Mouse (Mus musculus): ENCODE measurements around the gene Gtf2h4. TPM values are rescaled to one million over a fixed set of nuclear protein-coding genes. Genes with fewer than 3 reads are reported as not detected.

Gtf2h4 gene
- polyA plus RNA-seq, 1 experiment: 40.6 TPM

- no peak for TF ChIP-seq MAX (IDR thresholded peaks at IDR 0.05)
- TF ChIP-seq CTCF (IDR thresholded peaks at IDR 0.05; ENCODE audit: control insufficient read depth, insufficient read depth, insufficient read length): no peak
- no peak for TF ChIP-seq CEBPB (IDR thresholded peaks at IDR 0.05; ENCODE audit: low read depth)
- no peak for TF ChIP-seq USF1 (IDR thresholded peaks at IDR 0.05; ENCODE audit: low read depth)
- TF ChIP-seq MYOG (IDR thresholded peaks at IDR 0.05; ENCODE audit: control insufficient read depth, extremely low read depth, insufficient read length): no peak
- no peak for TF ChIP-seq MYOD1 (IDR thresholded peaks at IDR 0.05; ENCODE audit: control insufficient read depth, insufficient read length, low read depth)
- no peak for TF ChIP-seq FOSL1 (IDR thresholded peaks at IDR 0.05; ENCODE audit: insufficient read depth, low read length, poor library complexity, severe bottlenecking)
- Histone ChIP-seq H3K36me3 (ENCODE audit: control insufficient read depth, insufficient read depth) (no peaks in the 10 kb centered on the region), H3K4me3 (ENCODE audit: insufficient read depth, poor library complexity, severe bottlenecking) (no peak overlapping the region), H3K79me2 (ENCODE audit: control insufficient read depth, insufficient read depth) (no peaks in the 10 kb centered on the region), H3ac (ENCODE audit: control insufficient read depth, insufficient read length, low read depth) (no peak overlapping the region), H3K27me3 (ENCODE audit: control insufficient read depth, insufficient read depth, insufficient read length) (peaks cover 9% of the 10 kb centered on the region), H3K79me3 (ENCODE audit: low read depth) (no peaks in the 10 kb centered on the region)
Measured at GRCm38 (mm10) chr17:35638475-35639190, 34.9 kb downstream of the Gtf2h4 start.

DNA sequence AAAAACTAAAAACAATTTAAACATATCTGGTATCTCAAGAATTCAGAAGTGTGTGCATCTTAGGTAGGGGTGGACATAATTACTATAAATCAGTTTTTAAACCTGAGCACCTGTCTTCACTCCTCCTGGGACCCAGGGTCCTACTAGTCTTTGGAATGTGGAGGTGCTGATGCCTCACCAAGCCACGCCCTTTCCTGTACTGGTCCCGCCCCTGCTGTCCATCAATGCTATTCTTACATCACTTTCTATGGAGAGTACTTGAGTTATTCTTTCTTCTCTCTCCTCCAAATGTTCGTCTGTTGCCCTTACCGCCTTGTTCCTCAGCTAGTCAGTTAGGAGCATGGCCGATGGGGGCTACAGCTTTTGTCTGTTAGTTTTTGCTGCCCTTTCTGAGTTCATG, 37.2 kb downstream of the Gtf2h4 start:
- no peaks in the 10 kb centered on the region for H3K79me3 ChIP-seq (ENCODE audit: low read depth)
- H3K4me3 ChIP-seq (ENCODE audit: insufficient read depth, poor library complexity, severe bottlenecking): no peak overlapping the region
- no peaks in the 10 kb centered on the region for H3K36me3 ChIP-seq (ENCODE audit: control insufficient read depth, insufficient read depth)
- no peak for TF ChIP-seq CTCF (IDR thresholded peaks at IDR 0.05; ENCODE audit: control insufficient read depth, insufficient read depth, insufficient read length)
- TF ChIP-seq FOSL1 (IDR thresholded peaks at IDR 0.05; ENCODE audit: insufficient read depth, low read length, poor library complexity, severe bottlenecking): no peak
- no peak for TF ChIP-seq MAX (IDR thresholded peaks at IDR 0.05)
- H3K27me3 ChIP-seq (ENCODE audit: control insufficient read depth, insufficient read depth, insufficient read length): peaks cover 15% of the 10 kb centered on the region
- no peaks in the 10 kb centered on the region for H3K79me2 ChIP-seq (ENCODE audit: control insufficient read depth, insufficient read depth)
- no peak overlapping the region for H3ac ChIP-seq (ENCODE audit: control insufficient read depth, insufficient read length, low read depth)

DNA sequence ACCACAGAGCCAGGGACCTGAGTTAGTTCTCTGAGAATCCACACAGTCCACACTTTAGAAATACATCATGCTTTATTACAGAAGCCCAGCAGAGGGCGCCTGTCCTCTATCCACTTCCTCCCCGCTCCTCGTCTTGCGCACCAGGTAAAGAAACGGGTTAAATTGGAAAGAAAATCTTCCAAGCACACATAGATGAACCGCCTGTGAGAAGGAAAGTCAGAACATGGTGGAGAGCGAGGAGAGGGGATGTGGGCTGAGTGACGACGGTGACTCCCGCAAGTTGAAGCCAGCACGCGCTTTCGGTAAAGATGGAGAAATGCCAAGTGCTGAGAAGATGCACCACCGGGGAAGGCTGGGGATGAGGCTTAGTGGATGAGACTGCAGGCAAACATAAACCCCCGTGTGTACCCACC, 37.8 kb downstream of the Gtf2h4 start:
- peaks cover 16% of the 10 kb centered on the region for H3K27me3 ChIP-seq (ENCODE audit: control insufficient read depth, insufficient read depth, insufficient read length)
- no peaks in the 10 kb centered on the region for H3K36me3 ChIP-seq (ENCODE audit: control insufficient read depth, insufficient read depth)
- H3K79me2 ChIP-seq (ENCODE audit: control insufficient read depth, insufficient read depth): no peaks in the 10 kb centered on the region
- peak overlapping the region; percentile 16 for H3ac ChIP-seq (ENCODE audit: control insufficient read depth, insufficient read length, low read depth)
- no peaks in the 10 kb centered on the region for H3K79me3 ChIP-seq (ENCODE audit: low read depth)
- TF ChIP-seq CEBPB (IDR thresholded peaks at IDR 0.05; ENCODE audit: low read depth) (no peak), CTCF (IDR thresholded peaks at IDR 0.05; ENCODE audit: control insufficient read depth, insufficient read depth, insufficient read length) (no peak)
- peak overlapping the region; percentile 18 for H3K4me3 ChIP-seq (ENCODE audit: insufficient read depth, poor library complexity, severe bottlenecking)

DNA sequence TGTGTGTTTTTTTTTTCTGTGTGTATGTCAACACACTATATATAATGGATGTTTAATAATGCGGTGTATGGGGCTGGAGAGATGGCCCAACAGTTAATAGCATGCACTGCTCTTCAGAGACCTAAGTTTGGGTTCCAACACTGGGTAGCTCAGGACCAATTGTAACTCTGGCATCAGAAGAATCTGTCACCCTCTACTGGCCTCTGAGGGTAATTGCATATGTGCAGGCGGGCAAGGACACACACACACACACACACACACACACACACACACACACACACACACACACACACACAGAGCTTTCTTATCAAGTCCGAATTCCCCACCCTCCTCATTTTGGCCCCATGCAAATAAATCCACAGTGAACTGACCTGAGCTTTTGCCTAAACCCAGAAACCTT, 38.3 kb downstream of the Gtf2h4 start:
- H3K36me3 ChIP-seq (ENCODE audit: control insufficient read depth, insufficient read depth): no peaks in the 10 kb centered on the region
- no peaks in the 10 kb centered on the region for H3K79me3 ChIP-seq (ENCODE audit: low read depth)
- no peak for TF ChIP-seq CEBPB (IDR thresholded peaks at IDR 0.05; ENCODE audit: low read depth)
- TF ChIP-seq CTCF (IDR thresholded peaks at IDR 0.05; ENCODE audit: control insufficient read depth, insufficient read depth, insufficient read length): no peak
- TF ChIP-seq MAX (IDR thresholded peaks at IDR 0.05): no peak
- peaks cover 16% of the 10 kb centered on the region for H3K27me3 ChIP-seq (ENCODE audit: control insufficient read depth, insufficient read depth, insufficient read length)
- no peak overlapping the region for H3K4me3 ChIP-seq (ENCODE audit: insufficient read depth, poor library complexity, severe bottlenecking)
- H3K79me2 ChIP-seq (ENCODE audit: control insufficient read depth, insufficient read depth): no peaks in the 10 kb centered on the region
- no peak overlapping the region for H3ac ChIP-seq (ENCODE audit: control insufficient read depth, insufficient read length, low read depth)

- H3K36me3 ChIP-seq (ENCODE audit: control insufficient read depth, insufficient read depth): no peaks in the 10 kb centered on the region
- no peaks in the 10 kb centered on the region for H3K79me3 ChIP-seq (ENCODE audit: low read depth)
- H3K27me3 ChIP-seq (ENCODE audit: control insufficient read depth, insufficient read depth, insufficient read length): peaks cover 16% of the 10 kb centered on the region
- H3ac ChIP-seq (ENCODE audit: control insufficient read depth, insufficient read length, low read depth): no peak overlapping the region
- H3K4me3 ChIP-seq (ENCODE audit: insufficient read depth, poor library complexity, severe bottlenecking): no peak overlapping the region
- TF ChIP-seq USF1 (IDR thresholded peaks at IDR 0.05; ENCODE audit: low read depth): no peak
- TF ChIP-seq CEBPB (IDR thresholded peaks at IDR 0.05; ENCODE audit: low read depth): no peak
- TF ChIP-seq MYOG (IDR thresholded peaks at IDR 0.05; ENCODE audit: control insufficient read depth, extremely low read depth, insufficient read length): no peak
- TF ChIP-seq MYOD1 (IDR thresholded peaks at IDR 0.05; ENCODE audit: control insufficient read depth, insufficient read length, low read depth): no peak
- TF ChIP-seq FOSL1 (IDR thresholded peaks at IDR 0.05; ENCODE audit: insufficient read depth, low read length, poor library complexity, severe bottlenecking): no peak
- no peak for TF ChIP-seq MAX (IDR thresholded peaks at IDR 0.05)
- TF ChIP-seq CTCF (IDR thresholded peaks at IDR 0.05; ENCODE audit: control insufficient read depth, insufficient read depth, insufficient read length): no peak
- no peaks in the 10 kb centered on the region for H3K79me2 ChIP-seq (ENCODE audit: control insufficient read depth, insufficient read depth)
Measured at GRCm38 (mm10) chr17:35633992-35634391, 39.5 kb downstream of the Gtf2h4 start.

DNA sequence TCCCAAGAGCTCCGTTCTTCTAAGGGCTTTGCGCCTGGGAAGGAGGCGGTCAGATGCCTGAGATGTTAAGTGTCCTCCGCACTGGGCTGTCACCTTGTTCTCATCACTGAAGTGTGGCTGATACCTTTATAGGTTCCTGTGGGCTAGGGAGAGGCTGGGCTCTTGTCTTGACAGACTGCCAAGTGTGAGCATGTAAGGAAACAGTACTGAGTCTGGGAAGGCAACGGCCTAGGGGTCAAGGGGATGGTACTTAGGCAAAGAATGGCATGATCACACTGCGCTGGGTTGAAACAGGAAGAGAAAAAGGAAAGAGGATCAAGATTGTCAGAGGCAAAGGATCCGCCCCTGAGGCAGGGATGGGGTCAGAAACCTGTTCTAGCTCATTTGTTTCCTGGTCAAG, 47.0 kb downstream of the Gtf2h4 start, which contains the start of gene Gm9573:
Gm9573 (minus strand) TSS at position 101 of the 400 bp plus-strand sequence.
- H3K27me3 ChIP-seq (ENCODE audit: control insufficient read depth, insufficient read depth, insufficient read length): peaks cover 11% of the 10 kb centered on the region
- no peaks in the 10 kb centered on the region for H3K79me3 ChIP-seq (ENCODE audit: low read depth)
- no peak for TF ChIP-seq FOSL1 (IDR thresholded peaks at IDR 0.05; ENCODE audit: insufficient read depth, low read length, poor library complexity, severe bottlenecking)

More for the DNA sequence above, 47.0 kb downstream of the Gtf2h4 start, which contains the start of gene Gm9573:
- Histone ChIP-seq H3ac (ENCODE audit: control insufficient read depth, insufficient read length, low read depth) (no peak within 1 kb of the TSS), H3K36me3 (ENCODE audit: control insufficient read depth, insufficient read depth) (no peaks in the 10 kb centered on the region), H3K4me3 (ENCODE audit: insufficient read depth, poor library complexity, severe bottlenecking) (no peak within 1 kb of the TSS), H3K79me2 (ENCODE audit: control insufficient read depth, insufficient read depth) (no peaks in the 10 kb centered on the region)

Other genes starting within 250 kb of the Gtf2h4 start
- gene H2-Q6, start 248.9 kb downstream of the Gtf2h4 start, polyA plus RNA-seq (2012; fragmentation: generic; extraction: Trizol): not detected
- 0.14 TPM for gene H2-Q7, start 234.6 kb downstream of the Gtf2h4 start, polyA plus RNA-seq (2012; fragmentation: generic; extraction: Trizol)
- 0.01 TPM for gene H2-Q10, start 203.7 kb downstream of the Gtf2h4 start, polyA plus RNA-seq (2012; fragmentation: generic; extraction: Trizol)
- gene Pou5f1, start 167.7 kb downstream of the Gtf2h4 start, polyA plus RNA-seq (2012; fragmentation: generic; extraction: Trizol): not detected
- gene Tcf19, start 156.9 kb downstream of the Gtf2h4 start, polyA plus RNA-seq (2012; fragmentation: generic; extraction: Trizol): 46.7 TPM
- 15.9 TPM for gene Cchcr1, start 156.6 kb downstream of the Gtf2h4 start, polyA plus RNA-seq (2012; fragmentation: generic; extraction: Trizol)
- gene Psors1c2, start 140.5 kb downstream of the Gtf2h4 start, polyA plus RNA-seq (2012; fragmentation: generic; extraction: Trizol): 0.08 TPM
- gene Cdsn, start 121.6 kb downstream of the Gtf2h4 start, polyA plus RNA-seq (2012; fragmentation: generic; extraction: Trizol): 2.0 TPM
- gene 2300002M23Rik, start 106.3 kb downstream of the Gtf2h4 start, polyA plus RNA-seq (2012; fragmentation: generic; extraction: Trizol): not detected
- not detected for gene Sfta2, start 72.2 kb downstream of the Gtf2h4 start, polyA plus RNA-seq (2012; fragmentation: generic; extraction: Trizol)
- not detected for gene Gm9573, start 47.1 kb downstream of the Gtf2h4 start, polyA plus RNA-seq (2012; fragmentation: generic; extraction: Trizol)
- gene Mucl3, start 30.0 kb downstream of the Gtf2h4 start, polyA plus RNA-seq (2012; fragmentation: generic; extraction: Trizol): 0.05 TPM
- gene Vars2, start 6.1 kb downstream of the Gtf2h4 start, polyA plus RNA-seq (2012; fragmentation: generic; extraction: Trizol): 12.6 TPM
- 56.6 TPM for gene Ddr1, start 30.9 kb upstream of the Gtf2h4 start, polyA plus RNA-seq (2012; fragmentation: generic; extraction: Trizol)
- gene Ier3, start 147.9 kb upstream of the Gtf2h4 start, polyA plus RNA-seq (2012; fragmentation: generic; extraction: Trizol): 55.2 TPM
- 57.2 TPM for gene Flot1, start 149.5 kb upstream of the Gtf2h4 start, polyA plus RNA-seq (2012; fragmentation: generic; extraction: Trizol)
- gene Tubb5, start 164.6 kb upstream of the Gtf2h4 start, polyA plus RNA-seq (2012; fragmentation: generic; extraction: Trizol): 1,881 TPM
- gene Mdc1, start 167.8 kb upstream of the Gtf2h4 start, polyA plus RNA-seq (2012; fragmentation: generic; extraction: Trizol): 16.6 TPM
- 25.5 TPM for gene Nrm, start 187.6 kb upstream of the Gtf2h4 start, polyA plus RNA-seq (2012; fragmentation: generic; extraction: Trizol)
- 84.2 TPM for gene Ppp1r18, start 191.9 kb upstream of the Gtf2h4 start, polyA plus RNA-seq (2012; fragmentation: generic; extraction: Trizol)
- gene Dhx16, start 206.1 kb upstream of the Gtf2h4 start, polyA plus RNA-seq (2012; fragmentation: generic; extraction: Trizol): 42.4 TPM
- 36.0 TPM for gene 2310061I04Rik, start 223.7 kb upstream of the Gtf2h4 start, polyA plus RNA-seq (2012; fragmentation: generic; extraction: Trizol)
- 13.1 TPM for gene Atat1, start 236.3 kb upstream of the Gtf2h4 start, polyA plus RNA-seq (2012; fragmentation: generic; extraction: Trizol)
- gene Mrps18b, start 242.7 kb upstream of the Gtf2h4 start, polyA plus RNA-seq (2012; fragmentation: generic; extraction: Trizol): 153 TPM
- 33.1 TPM for gene Ppp1r10, start 242.7 kb upstream of the Gtf2h4 start, polyA plus RNA-seq (2012; fragmentation: generic; extraction: Trizol)

Data from C2C12 (cell line).